Mouse (Mus musculus): ENCODE data around the gene Frs3.

- TF ChIP-seq CTCF (IDR thresholded peaks at IDR 0.05; ENCODE audit: low read depth), result peak; percentile 46
- no peak for TF ChIP-seq EP300 (IDR thresholded peaks at IDR 0.05; ENCODE audit: low read depth)
Measured at GRCm38 (mm10) chr17:47704692-47705091, 15.9 kb downstream of the Frs3 start.

All from liver, embryonic 14.5 days (tissue).